Mouse (Mus musculus) layer of hippocampus, postnatal 25 days (tissue): ENCODE data around the gene Gigyf1. TPM values are rescaled to one million over a fixed set of nuclear protein-coding genes. Genes with fewer than 3 reads are reported as not detected.
A peak's percentile ranks its signal among the peaks of the same experiment; 100 is the strongest.

Experiments
- DNase-seq, 2 experiments: peaks; one replicate each; pipeline ENCODE4 v3.0.0; 2022; ENCODE audit warnings: mixed read lengths in 2 of 2, low spot score in 1 of 2; ENCODE audit errors: extremely low spot score in 1 of 2
- total RNA-seq, 2 experiments: library from RNA; stranded (reverse); gene quantifications; 2 replicates each; pipeline ENCODE4 v1.2.3; 2021

Gene Gigyf1
- total RNA-seq, 2 experiments from 2014 or later, result 44.8 to 54.9 TPM

- DNase-seq, result peak in 1 of 2 experiments; percentile 60
Observed at GRCm38 (mm10) chr5:137531414-137532130, 13.2 kb downstream of the Gigyf1 start.

- DNase-seq, result no peak
Observed at GRCm38 (mm10) chr5:137532131-137532807, 13.9 kb downstream of the Gigyf1 start.

- DNase-seq, result no peak
Observed at GRCm38 (mm10) chr5:137532808-137533116, 14.4 kb downstream of the Gigyf1 start.

GRCm38 (mm10) chr5:137533117-137533827, 14.9 kb downstream of the Gigyf1 start, which contains the start of the genes Epo and Gnb2:
TSS of gene Epo (minus strand) at chr5:137533242.
TSS of gene Gnb2 (minus strand) at chr5:137533510.
- DNase-seq, result peak; percentile 89 to 98

- no peak for DNase-seq
Observed at GRCm38 (mm10) chr5:137534762-137535161, 16.4 kb downstream of the Gigyf1 start.

GRCm38 (mm10) chr5:137535318-137535717, 17.0 kb downstream of the Gigyf1 start:
- DNase-seq, result no peak

GRCm38 (mm10) chr5:137537461-137537860, 19.1 kb downstream of the Gigyf1 start:
- no peak for DNase-seq

- DNase-seq, result no peak
Observed at GRCm38 (mm10) chr5:137539291-137539801, 21.0 kb downstream of the Gigyf1 start.

DNA sequence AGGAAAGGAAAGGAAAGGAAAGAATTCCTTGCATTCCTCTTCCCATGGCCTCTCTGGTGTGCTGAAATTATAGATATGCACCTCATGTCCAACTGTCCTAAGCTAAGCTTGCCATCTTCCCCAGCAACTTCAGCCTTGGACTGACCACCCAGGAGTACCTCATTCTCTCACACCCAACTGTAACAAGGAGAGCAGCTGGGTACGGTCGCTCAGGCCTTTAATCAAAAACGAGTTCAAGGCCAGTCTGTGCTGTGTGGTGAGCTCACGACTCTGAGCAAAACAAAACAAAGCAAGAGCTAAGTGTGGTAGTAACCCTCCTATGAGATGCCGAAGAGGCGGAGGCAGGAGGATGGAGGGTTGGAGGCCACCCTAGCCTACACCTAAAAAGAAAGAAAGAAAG, 22.6 kb downstream of the Gigyf1 start:
- no peak for DNase-seq

- DNase-seq, result no peak
Observed at GRCm38 (mm10) chr5:137541768-137542540, 23.6 kb downstream of the Gigyf1 start.

- no peak for DNase-seq
Observed at GRCm38 (mm10) chr5:137544926-137545325, 26.6 kb downstream of the Gigyf1 start.

GRCm38 (mm10) chr5:137545596-137545995, 27.2 kb downstream of the Gigyf1 start:
- no peak for DNase-seq

- DNase-seq, result no peak
Observed at GRCm38 (mm10) chr5:137549840-137550239, 31.5 kb downstream of the Gigyf1 start.

GRCm38 (mm10) chr5:137551119-137551518, 32.8 kb downstream of the Gigyf1 start:
- DNase-seq, result no peak

DNA sequence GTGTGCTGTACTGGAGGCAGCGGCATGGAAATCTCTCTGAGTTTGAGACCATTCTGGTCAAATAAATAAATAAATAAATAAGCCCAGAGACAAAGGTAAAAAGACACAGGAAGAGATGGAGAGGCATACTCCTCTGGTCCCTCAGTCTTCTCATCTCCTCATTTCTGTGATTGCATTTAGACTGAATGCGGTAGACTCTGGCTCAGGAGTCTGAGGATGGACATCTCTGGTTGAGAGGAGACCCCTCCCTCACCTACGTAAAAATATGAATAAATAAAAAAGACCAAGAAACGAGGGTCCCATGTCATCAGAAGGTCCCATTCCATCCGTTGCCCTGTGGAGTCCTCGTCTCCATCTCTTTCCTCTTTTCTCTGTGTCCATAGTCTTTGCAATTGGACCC, 34.7 kb downstream of the Gigyf1 start:
- no peak for DNase-seq

- DNase-seq, result peak; percentile 84 to 86
Observed at GRCm38 (mm10) chr5:137553411-137553837, 35.1 kb downstream of the Gigyf1 start, which contains the start of gene Actl6b. TSS of gene Actl6b (plus strand) at chr5:137553517.

DNA sequence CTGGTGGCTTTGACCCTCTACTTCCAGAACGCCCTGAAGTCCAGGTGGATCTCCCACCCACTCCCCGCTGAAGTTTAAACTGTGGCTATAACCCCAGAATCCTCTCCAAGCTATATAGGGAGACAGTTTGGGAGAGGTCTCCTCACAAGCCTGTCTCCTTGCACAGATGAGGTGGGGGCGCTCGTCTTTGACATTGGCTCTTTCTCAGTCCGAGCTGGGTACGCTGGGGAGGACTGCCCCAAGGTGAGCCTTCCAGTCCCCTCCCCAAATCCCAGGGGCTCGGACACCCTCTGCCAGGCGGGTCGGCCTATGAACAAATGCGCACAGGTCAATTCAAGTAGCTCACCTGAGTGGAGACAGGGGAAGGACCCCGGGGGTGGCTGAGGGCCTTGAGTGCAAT, 35.5 kb downstream of the Gigyf1 start:
- DNase-seq, result no peak

DNA sequence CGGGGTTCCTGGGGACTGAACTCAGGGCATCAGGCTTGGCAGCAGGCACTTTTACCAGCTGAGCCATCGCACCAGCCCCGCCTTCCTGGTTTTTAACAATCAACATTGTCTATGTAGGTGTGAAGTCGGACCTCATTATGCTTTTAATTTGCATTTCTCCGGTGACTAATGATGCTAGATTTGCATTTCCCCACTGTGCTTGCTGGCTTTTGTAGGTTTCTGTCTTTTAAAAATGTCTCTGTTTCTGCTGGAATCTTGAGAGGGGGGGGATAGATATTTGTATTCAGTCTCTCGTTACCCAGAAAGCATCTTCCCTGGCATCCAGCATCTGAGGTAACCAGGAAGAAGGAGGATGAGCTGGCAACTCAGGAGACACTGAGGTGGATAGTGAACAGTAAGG, 43.2 kb downstream of the Gigyf1 start:
- no peak for DNase-seq

DNA sequence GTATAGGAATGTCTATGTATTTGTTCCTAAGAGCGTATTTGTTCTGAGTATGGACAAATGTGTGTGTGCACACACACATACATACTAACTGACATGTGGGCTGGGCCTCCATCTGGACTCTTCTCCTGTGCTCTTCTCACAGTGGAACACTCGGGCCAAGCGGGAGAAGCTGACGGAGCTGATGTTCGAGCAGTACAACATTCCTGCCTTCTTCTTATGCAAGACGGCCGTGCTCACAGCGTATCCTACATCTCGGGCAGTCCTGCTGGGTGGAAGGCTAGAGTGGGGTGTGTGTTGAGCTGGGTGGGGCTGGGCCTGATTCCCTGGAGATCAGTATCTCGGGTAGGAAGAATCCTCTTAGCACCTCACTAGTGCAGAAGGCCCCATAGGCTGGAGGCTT, 44.6 kb downstream of the Gigyf1 start:
- DNase-seq, result peak in 1 of 2 experiments; percentile 35

DNA sequence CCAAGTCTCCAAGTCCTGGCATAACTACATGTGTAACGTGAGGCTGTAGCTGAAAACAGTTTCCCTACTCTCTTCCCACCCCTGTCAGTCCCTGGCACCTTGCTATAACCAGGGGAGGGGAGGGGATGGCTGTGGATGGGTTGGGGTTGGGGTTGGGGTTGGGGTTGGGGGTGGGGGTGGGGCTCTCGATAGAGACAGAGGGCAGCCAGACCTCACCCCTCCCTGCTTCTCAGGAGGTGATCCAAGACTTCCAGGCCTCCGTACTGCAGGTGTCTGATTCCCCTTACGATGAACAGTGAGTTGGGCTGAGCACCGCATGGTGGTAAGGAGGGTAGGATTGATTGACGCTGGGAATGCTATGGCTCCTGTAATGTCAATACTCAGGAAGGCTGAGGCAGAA, 47.4 kb downstream of the Gigyf1 start:
- DNase-seq, result no peak
